Mouse (Mus musculus) forebrain, embryonic 13.5 days (tissue): ENCODE data around the gene Wipf3. TPM values are rescaled to one million over a fixed set of nuclear protein-coding genes. Genes with fewer than 3 reads are reported as not detected.

Experiments used
- ATAC-seq: fragments of 200-750 bp; cut with Nextera tagmentation; 2 replicates; pipeline ENCODE4 v1.8.0; 2017
- H3K27ac ChIP-seq: fragments of 300-500 bp; sonication (generic); 2 replicates; pipeline ENCODE4 v1.5.1; 2015; ENCODE audit warnings: inconsistent platforms, mild to moderate bottlenecking, moderate library complexity
- H3K27me3 ChIP-seq: fragments of 300-500 bp; sonication (generic); 2 replicates; pipeline ENCODE4 v1.6.1; 2015; ENCODE audit warnings: mild to moderate bottlenecking, inconsistent platforms
- H3K36me3 ChIP-seq: fragments of 300-500 bp; sonication (generic); 2 replicates; pipeline ENCODE4 v1.6.1; 2015; ENCODE audit warnings: mild to moderate bottlenecking, inconsistent platforms; ENCODE audit not compliant: poor library complexity, severe bottlenecking
- H3K4me1 ChIP-seq: fragments of 300-500 bp; sonication (generic); 2 replicates; pipeline ENCODE4 v1.6.1; 2015; ENCODE audit warnings: inconsistent platforms
- H3K4me2 ChIP-seq: fragments of 300-500 bp; sonication (generic); 2 replicates; pipeline ENCODE4 v1.6.1; 2015; ENCODE audit warnings: inconsistent platforms, mild to moderate bottlenecking, moderate library complexity
- H3K4me3 ChIP-seq: fragments of 300-500 bp; sonication (generic); 2 replicates; pipeline ENCODE4 v1.5.1; 2015; ENCODE audit warnings: mild to moderate bottlenecking, inconsistent platforms
- H3K9ac ChIP-seq: fragments of 300-500 bp; sonication (generic); 2 replicates; pipeline ENCODE4 v1.6.1; 2015; ENCODE audit warnings: mild to moderate bottlenecking, inconsistent platforms
- H3K9me3 ChIP-seq: fragments of 300-500 bp; sonication (generic); replicated peaks from 2 replicates; pipeline ENCODE4 v1.6.1; 2016; ENCODE audit warnings: inconsistent platforms
- WGBS: fragments of 180-500 bp; shearing (Covaris S2); methylation state at CpG from one replicate; pipeline ENCODE4 v1.1.7; 2015; 5-methylcytosine and 5-hydroxymethylcytosine counted together
- polyA plus RNA-seq: library from polyadenylated mRNA; unstranded; fragments of >200 nt; fragmentation: Nextera tagmentation; extraction: Ambion mirVana; gene quantifications from 2 replicates; pipeline ENCODE4 v1.2.1, GENCODE M21; 2015

The Wipf3 gene
- polyA plus RNA-seq, 1 experiment from 2014 or later: 2.4 TPM

- no peak for ATAC-seq
- Histone ChIP-seq H3K4me3 (peak overlapping the region; percentile 28; the same call in 1 of the 2 replicates), H3K9ac (0 out of 2 replicates have a peak overlapping the region, but pooled peaks have one; percentile 45), H3K4me1 (peaks cover 11% of the 10 kb centered on the region), H3K9me3 (no peaks in the 10 kb centered on the region), H3K4me2 (peak overlapping the region; percentile 64), H3K27me3 (no peaks in the 10 kb centered on the region), H3K27ac (no peak overlapping the region), H3K36me3 (no peaks in the 10 kb centered on the region)
- 33% methylated on average over 6 of the region's 6 CpGs for WGBS
Measured at GRCm38 (mm10) chr6:54485973-54486569, 56.7 kb downstream of the Wipf3 start.

GRCm38 (mm10) chr6:54491074-54491473 lies 61.7 kb downstream of the Wipf3 start:
- WGBS: 76% methylated on average over 7 of the region's 7 CpGs
- H3K27ac ChIP-seq: no peak overlapping the region
- ATAC-seq: no peak

GRCm38 (mm10) chr6:54494097-54494496 lies 64.7 kb downstream of the Wipf3 start:
- Histone ChIP-seq H3K9me3 (no peaks in the 10 kb centered on the region), H3K4me3 (no peak overlapping the region), H3K4me1 (peaks cover 14% of the 10 kb centered on the region), H3K27me3 (no peaks in the 10 kb centered on the region), H3K9ac (no peak overlapping the region), H3K27ac (no peak overlapping the region; the same call in 1 of the 2 replicates), H3K36me3 (no peaks in the 10 kb centered on the region), H3K4me2 (no peak overlapping the region)
- ATAC-seq: no peak

More at GRCm38 (mm10) chr6:54491074-54491473, 61.7 kb downstream of the Wipf3 start:
- no peak overlapping the region for H3K4me3 ChIP-seq
- no peak overlapping the region for H3K9ac ChIP-seq
- H3K4me1 ChIP-seq: peaks cover 12% of the 10 kb centered on the region
- no peaks in the 10 kb centered on the region for H3K36me3 ChIP-seq
- H3K9me3 ChIP-seq: no peaks in the 10 kb centered on the region
- no peaks in the 10 kb centered on the region for H3K27me3 ChIP-seq
- H3K4me2 ChIP-seq: no peak overlapping the region

- Histone ChIP-seq H3K9ac (no peak overlapping the region), H3K36me3 (peaks cover 2% of the 10 kb centered on the region; the same call in 1 of the 2 replicates), H3K27ac (no peak overlapping the region; the same call in 1 of the 2 replicates), H3K4me3 (no peak overlapping the region), H3K27me3 (no peaks in the 10 kb centered on the region), H3K4me1 (peaks cover 14% of the 10 kb centered on the region), H3K4me2 (no peak overlapping the region), H3K9me3 (no peaks in the 10 kb centered on the region)
- no peak for ATAC-seq
- WGBS: 58% methylated on average over 11 of the region's 11 CpGs
Measured at GRCm38 (mm10) chr6:54494612-54495398, 65.4 kb downstream of the Wipf3 start.

- H3K36me3 ChIP-seq: peaks cover 15% of the 10 kb centered on the region
- no peak overlapping the region for H3K4me2 ChIP-seq
- H3K4me3 ChIP-seq: no peak overlapping the region
- ATAC-seq: no peak
- H3K27me3 ChIP-seq: no peaks in the 10 kb centered on the region
- no peak overlapping the region for H3K27ac ChIP-seq
- 87% methylated on average over 7 of the region's 7 CpGs for WGBS
- H3K9me3 ChIP-seq: 0 out of 2 replicates have a peak, but pooled peaks cover 6% of the 10 kb centered on the region
- H3K9ac ChIP-seq: no peak overlapping the region
- peaks cover 14% of the 10 kb centered on the region for H3K4me1 ChIP-seq
Measured at GRCm38 (mm10) chr6:54496214-54496613, 66.8 kb downstream of the Wipf3 start.

- Histone ChIP-seq H3K9ac (no peak overlapping the region), H3K4me2 (no peak overlapping the region), H3K4me1 (peaks cover 5% of the 10 kb centered on the region), H3K4me3 (no peak overlapping the region), H3K36me3 (peaks cover 52% of the 10 kb centered on the region), H3K27me3 (no peaks in the 10 kb centered on the region), H3K9me3 (0 out of 2 replicates have a peak, but pooled peaks cover 6% of the 10 kb centered on the region), H3K27ac (no peak overlapping the region)
- no peak for ATAC-seq
- 88% methylated on average over 6 of the region's 6 CpGs for WGBS
Measured at GRCm38 (mm10) chr6:54502661-54503115, 73.3 kb downstream of the Wipf3 start.

GRCm38 (mm10) chr6:54506318-54506717 lies 76.9 kb downstream of the Wipf3 start:
- Histone ChIP-seq H3K4me2 (no peak overlapping the region), H3K27me3 (no peaks in the 10 kb centered on the region), H3K9ac (no peak overlapping the region), H3K36me3 (peaks cover 65% of the 10 kb centered on the region), H3K4me1 (peaks cover 24% of the 10 kb centered on the region), H3K4me3 (no peak overlapping the region), H3K27ac (no peak overlapping the region), H3K9me3 (no peaks in the 10 kb centered on the region)
- WGBS: 93% methylated on average over 11 of the region's 11 CpGs
- ATAC-seq: no peak

GRCm38 (mm10) chr6:54507002-54507401 lies 77.6 kb downstream of the Wipf3 start:
- WGBS: 40% methylated on average over 8 of the region's 8 CpGs
- peak; percentile 17; the same call in 1 of the 2 replicates for ATAC-seq

GRCm38 (mm10) chr6:54507808-54508207 lies 78.4 kb downstream of the Wipf3 start:
- no peak overlapping the region for H3K4me3 ChIP-seq
- peak overlapping the region; percentile 76 for H3K27ac ChIP-seq
- H3K4me1 ChIP-seq: peaks cover 24% of the 10 kb centered on the region
- no peaks in the 10 kb centered on the region for H3K9me3 ChIP-seq
- ATAC-seq: peak; percentile 19
- 40% methylated on average over 5 of the region's 5 CpGs for WGBS
- peak overlapping the region; percentile 43; the same call in 1 of the 2 replicates for H3K9ac ChIP-seq
- no peaks in the 10 kb centered on the region for H3K27me3 ChIP-seq
- H3K36me3 ChIP-seq: peaks cover 68% of the 10 kb centered on the region
- no peak overlapping the region for H3K4me2 ChIP-seq

More at GRCm38 (mm10) chr6:54507002-54507401, 77.6 kb downstream of the Wipf3 start:
- H3K36me3 ChIP-seq: peaks cover 66% of the 10 kb centered on the region
- H3K27me3 ChIP-seq: no peaks in the 10 kb centered on the region
- H3K27ac ChIP-seq: no peak overlapping the region
- H3K9ac ChIP-seq: no peak overlapping the region
- no peak overlapping the region for H3K4me3 ChIP-seq
- no peaks in the 10 kb centered on the region for H3K9me3 ChIP-seq
- peaks cover 24% of the 10 kb centered on the region for H3K4me1 ChIP-seq
- no peak overlapping the region for H3K4me2 ChIP-seq

GRCm38 (mm10) chr6:54508256-54508793 lies 78.9 kb downstream of the Wipf3 start:
- 14% methylated on average over 6 of the region's 6 CpGs for WGBS
- Histone ChIP-seq H3K36me3 (peaks cover 73% of the 10 kb centered on the region), H3K4me3 (no peak overlapping the region), H3K9me3 (no peaks in the 10 kb centered on the region), H3K27ac (peak overlapping the region; percentile 76), H3K4me1 (peaks cover 24% of the 10 kb centered on the region), H3K4me2 (no peak overlapping the region), H3K9ac (peak overlapping the region; percentile 43; the same call in 1 of the 2 replicates), H3K27me3 (no peaks in the 10 kb centered on the region)
- ATAC-seq: peak; percentile 57

- no peaks in the 10 kb centered on the region for H3K9me3 ChIP-seq
Measured at GRCm38 (mm10) chr6:54509264-54509663, 79.9 kb downstream of the Wipf3 start.

GRCm38 (mm10) chr6:54512256-54512655 lies 82.9 kb downstream of the Wipf3 start:
- Histone ChIP-seq H3K36me3 (peaks cover 84% of the 10 kb centered on the region), H3K4me1 (peaks cover 24% of the 10 kb centered on the region), H3K27ac (no peak overlapping the region), H3K9ac (no peak overlapping the region), H3K27me3 (no peaks in the 10 kb centered on the region), H3K9me3 (no peaks in the 10 kb centered on the region), H3K4me3 (no peak overlapping the region), H3K4me2 (no peak overlapping the region)
- no peak for ATAC-seq
- 85% methylated on average over 2 of the region's 2 CpGs for WGBS

More at GRCm38 (mm10) chr6:54509264-54509663, 79.9 kb downstream of the Wipf3 start:
- no peaks in the 10 kb centered on the region for H3K27me3 ChIP-seq
- ATAC-seq: 0 out of 2 replicates have a peak, but pooled peaks have one; percentile 14
- H3K4me2 ChIP-seq: no peak overlapping the region
- peaks cover 24% of the 10 kb centered on the region for H3K4me1 ChIP-seq
- H3K27ac ChIP-seq: peak overlapping the region; percentile 76
- H3K9ac ChIP-seq: no peak overlapping the region
- WGBS: 91% methylated on average over 13 of the region's 13 CpGs
- no peak overlapping the region for H3K4me3 ChIP-seq
- H3K36me3 ChIP-seq: peaks cover 78% of the 10 kb centered on the region
